Mouse (Mus musculus) cerebellum, adult 11-12 months (tissue): ENCODE results near the gene Vwa5b2.

Experiments used
- DNase-seq: peaks from one replicate; pipeline ENCODE4 v3.0.0; 2022

The Vwa5b2 gene

GRCm38 (mm10) chr16:20611357-20612227 lies 22.3 kb downstream of the Vwa5b2 start, which contains the start of the genes Eef1akmt4, Gm49333 and Alg3:
Gene Eef1akmt4 (plus strand): TSS chr16:20611593.
Gene Gm49333 (plus strand): TSS chr16:20611610.
Gene Alg3 (minus strand): TSS chr16:20611735.
- peak; percentile 83 for DNase-seq

- peak; percentile 62 for DNase-seq
These were observed 30.5 kb downstream of the Vwa5b2 start for GRCm38 (mm10) chr16:20619541-20620398.

GRCm38 (mm10) chr16:20620399-20620735 lies 31.1 kb downstream of the Vwa5b2 start:
- peak; percentile 61 for DNase-seq

GRCm38 (mm10) chr16:20620751-20621190 lies 31.5 kb downstream of the Vwa5b2 start:
- no peak for DNase-seq

- peak; percentile 88 for DNase-seq
These were observed 32.1 kb downstream of the Vwa5b2 start, which contains the start of gene Camk2n2 for GRCm38 (mm10) chr16:20621191-20621990. Gene Camk2n2 (minus strand): TSS chr16:20621287.

- DNase-seq, result peak; percentile 84
These were observed 32.9 kb downstream of the Vwa5b2 start for GRCm38 (mm10) chr16:20621991-20622685.

GRCm38 (mm10) chr16:20623211-20623610 lies 33.9 kb downstream of the Vwa5b2 start:
- DNase-seq, result no peak

- no peak for DNase-seq
These were observed 39.7 kb downstream of the Vwa5b2 start for GRCm38 (mm10) chr16:20628871-20629391.

- DNase-seq, result peak; percentile 67
These were observed 40.7 kb downstream of the Vwa5b2 start, which contains the start of gene Ece2 for GRCm38 (mm10) chr16:20629731-20630634. Gene Ece2 (plus strand): TSS chr16:20629828.

GRCm38 (mm10) chr16:20637410-20637809 lies 48.1 kb downstream of the Vwa5b2 start:
- no peak for DNase-seq

GRCm38 (mm10) chr16:20638367-20638766 lies 49.1 kb downstream of the Vwa5b2 start:
- no peak for DNase-seq

- peak; percentile 65 for DNase-seq
These were observed 52.9 kb downstream of the Vwa5b2 start for GRCm38 (mm10) chr16:20642161-20642560.

- DNase-seq, result no peak
These were observed 54.6 kb downstream of the Vwa5b2 start for GRCm38 (mm10) chr16:20643911-20644310.

GRCm38 (mm10) chr16:20651076-20651946 lies 62.0 kb downstream of the Vwa5b2 start, which contains the start of gene Psmd2:
Gene Psmd2 (plus strand): TSS chr16:20651652.
- peak; percentile 95 for DNase-seq

- no peak for DNase-seq
These were observed 62.7 kb downstream of the Vwa5b2 start for GRCm38 (mm10) chr16:20651947-20652310.

GRCm38 (mm10) chr16:20653315-20653714 lies 64.0 kb downstream of the Vwa5b2 start:
- no peak for DNase-seq
